Mouse (Mus musculus) ovary, postnatal 36 days (tissue): ENCODE measurements around the gene Sun3.
A peak's percentile ranks its signal among the peaks of the same experiment; 100 is the strongest.

Experiments
- DNase-seq: peaks from one replicate; pipeline ENCODE4 v3.0.0; 2022; ENCODE audit warnings: low spot score, mixed read lengths

Gene Sun3

GRCm38 (mm10) chr11:9048703-9049060 is at the start of gene Sun3:
TSS of gene Sun3 (minus strand) at chr11:9048991.
- DNase-seq = no peak

GRCm38 (mm10) chr11:9076444-9076843 is 27.7 kb upstream of the Sun3 start:
- DNase-seq = no peak

GRCm38 (mm10) chr11:9060484-9060883 is 11.7 kb upstream of the Sun3 start:
- DNase-seq = no peak

GRCm38 (mm10) chr11:9060029-9060428 is 11.2 kb upstream of the Sun3 start:
- DNase-seq = no peak

- no peak for DNase-seq
Observed at GRCm38 (mm10) chr11:9057711-9058110, 8.9 kb upstream of the Sun3 start.

- no peak for DNase-seq
Observed at GRCm38 (mm10) chr11:9056937-9057336, 8.1 kb upstream of the Sun3 start.

- no peak for DNase-seq
Observed at GRCm38 (mm10) chr11:9051895-9052294, 3.1 kb upstream of the Sun3 start.

GRCm38 (mm10) chr11:9050241-9050640 is 1.4 kb upstream of the Sun3 start:
- no peak for DNase-seq

GRCm38 (mm10) chr11:9048011-9048702 is 634 bp downstream of the Sun3 start, which contains the start of gene Gm11992:
TSS of gene Gm11992 (plus strand) at chr11:9048594.
- peak; percentile 82 for DNase-seq

GRCm38 (mm10) chr11:9047044-9047443 is 1.7 kb downstream of the Sun3 start:
- no peak for DNase-seq

- no peak for DNase-seq
Observed at GRCm38 (mm10) chr11:9046546-9046945, 2.2 kb downstream of the Sun3 start.

GRCm38 (mm10) chr11:9031530-9031929 is 17.3 kb downstream of the Sun3 start:
- no peak for DNase-seq

- no peak for DNase-seq
Observed at GRCm38 (mm10) chr11:9025211-9025610, 23.6 kb downstream of the Sun3 start.

- DNase-seq = no peak
Observed at GRCm38 (mm10) chr11:9024782-9025181, 24.0 kb downstream of the Sun3 start.

GRCm38 (mm10) chr11:9020207-9020606 is 28.6 kb downstream of the Sun3 start:
- DNase-seq = no peak

GRCm38 (mm10) chr11:9018491-9019267 is 30.1 kb downstream of the Sun3 start:
- no peak for DNase-seq

GRCm38 (mm10) chr11:9014740-9015139 is 34.1 kb downstream of the Sun3 start:
- DNase-seq = no peak

- DNase-seq = no peak
Observed at GRCm38 (mm10) chr11:9011348-9011747, 37.4 kb downstream of the Sun3 start.

- peak; percentile 91 for DNase-seq
Observed at GRCm38 (mm10) chr11:9010853-9011339, 37.9 kb downstream of the Sun3 start, which contains the start of gene Hus1. TSS of gene Hus1 (minus strand) at chr11:9011191.

GRCm38 (mm10) chr11:9010416-9010815 is 38.4 kb downstream of the Sun3 start:
- DNase-seq = peak; percentile 30

GRCm38 (mm10) chr11:9008761-9009160 is 40.0 kb downstream of the Sun3 start:
- DNase-seq = no peak

GRCm38 (mm10) chr11:8988084-8988483 is 60.7 kb downstream of the Sun3 start:
- no peak for DNase-seq

GRCm38 (mm10) chr11:8986058-8986457 is 62.7 kb downstream of the Sun3 start:
- no peak for DNase-seq
